Mouse (Mus musculus) MEL (cell line): ENCODE measurements around the gene Sat2. TPM values are rescaled to one million over a fixed set of nuclear protein-coding genes. Genes with fewer than 3 reads are reported as not detected.

ENCODE experiments used
- DNase-seq: peaks from one replicate; pipeline ENCODE4 v3.0.0; 2011; ENCODE audit warnings: low read depth, low spot score
- H3K27ac ChIP-seq: 2 replicates; pipeline ENCODE4 v1.5.1; 2012; ENCODE audit warnings: low read depth, mild to moderate bottlenecking, control low read depth, low read length, moderate library complexity; ENCODE audit not compliant: control insufficient read depth
- H3K27me3 ChIP-seq, 2 experiments: fragments of 150-350 bp in 1 of 2; sonication (generic) in 1 of 2; 2 replicates each; pipeline ENCODE4 v1.6.1; 2012; ENCODE audit warnings: low read length in 2 of 2, mild to moderate bottlenecking in 2 of 2, improper control_type of control experiment in 1 of 2, moderate library complexity in 1 of 2; ENCODE audit not compliant: insufficient read depth in 2 of 2, control insufficient read depth in 1 of 2
- H3K36me3 ChIP-seq, 2 experiments: 2 replicates each; pipeline ENCODE4 v1.6.1; 2012 to 2014; ENCODE audit warnings: low read length in 2 of 2, improper control_type of control experiment in 1 of 2, inconsistent platforms in 1 of 2, mild to moderate bottlenecking in 1 of 2; ENCODE audit not compliant: insufficient read depth in 2 of 2, control insufficient read depth in 1 of 2
- H3K4me1 ChIP-seq, 2 experiments: fragments of 150-350 bp in 1 of 2; sonication (generic) in 1 of 2; 2 replicates each; pipeline ENCODE4 v1.6.1; 2012; ENCODE audit warnings: low read length in 2 of 2, improper control_type of control experiment in 1 of 2, mild to moderate bottlenecking in 1 of 2; ENCODE audit not compliant: insufficient read depth in 2 of 2, control insufficient read depth in 1 of 2
- H3K4me3 ChIP-seq, 2 experiments: fragments of 150-350 bp in 1 of 2; sonication (generic) in 1 of 2; 2 replicates each; pipeline ENCODE4 v1.5.1; 2012; ENCODE audit warnings: low read depth in 2 of 2, low read length in 2 of 2, mild to moderate bottlenecking in 2 of 2, moderate library complexity in 2 of 2, control low read depth in 1 of 2, improper control_type of control experiment in 1 of 2; ENCODE audit not compliant: control insufficient read depth in 1 of 2, insufficient read depth in 1 of 2
- H3K79me2 ChIP-seq: 2 replicates; pipeline ENCODE4 v1.6.1; 2012; ENCODE audit warnings: mild to moderate bottlenecking, low read length, moderate library complexity; ENCODE audit not compliant: control insufficient read depth, poor library complexity, insufficient read depth
- H3K9ac ChIP-seq: 2 replicates; pipeline ENCODE4 v1.6.1; 2012; ENCODE audit warnings: low read depth, mild to moderate bottlenecking, control low read depth, low read length, moderate library complexity; ENCODE audit not compliant: control insufficient read depth, poor library complexity, severe bottlenecking
- H3K9me3 ChIP-seq: fragments of 150-350 bp; sonication (generic); replicated peaks from 2 replicates; pipeline ENCODE4 v1.6.1; 2012; ENCODE audit warnings: mild to moderate bottlenecking, low read length, improper control_type of control experiment, moderate library complexity; ENCODE audit not compliant: insufficient read depth
- CHD1 ChIP-seq: IDR thresholded peaks from 2 replicates; pipeline ENCODE4 v1.6.1; 2012; ENCODE audit warnings: low read depth, mild to moderate bottlenecking, inconsistent platforms, low read length, improper control_type of control experiment
- ELF1 ChIP-seq: IDR thresholded peaks from 2 replicates; pipeline ENCODE4 v1.6.1; 2014; ENCODE audit warnings: low read depth, mild to moderate bottlenecking, inconsistent platforms, low read length, improper control_type of control experiment, moderate library complexity
- EP300 ChIP-seq, 2 experiments: IDR thresholded peaks; 2 replicates each; pipeline ENCODE4 v1.6.1; 2011; ENCODE audit warnings: improper control_type of control experiment in 2 of 2, low read length in 2 of 2, low read depth in 1 of 2, mild to moderate bottlenecking in 1 of 2
- HCFC1 ChIP-seq: IDR thresholded peaks from 2 replicates; pipeline ENCODE4 v1.6.1; 2012; ENCODE audit warnings: low read depth, mild to moderate bottlenecking, inconsistent platforms, low read length, improper control_type of control experiment, moderate library complexity
- JUND ChIP-seq: IDR thresholded peaks from 2 replicates; pipeline ENCODE4 v1.6.1; 2011; ENCODE audit warnings: low read depth, mild to moderate bottlenecking, improper control_type of control experiment, low read length
- KAT2A ChIP-seq: conservative IDR thresholded peaks from 2 replicates; pipeline ENCODE4 v1.6.1; 2012; ENCODE audit warnings: low read depth, low read length, improper control_type of control experiment, inconsistent platforms
- MAFK ChIP-seq: IDR thresholded peaks from 2 replicates; pipeline ENCODE4 v1.6.1; 2011; ENCODE audit warnings: low read depth, mild to moderate bottlenecking, low read length, improper control_type of control experiment, borderline replicate concordance
- MAZ ChIP-seq: IDR thresholded peaks from 2 replicates; pipeline ENCODE4 v1.6.1; 2012; ENCODE audit warnings: low read depth, mild to moderate bottlenecking, inconsistent platforms, low read length, improper control_type of control experiment
- MXI1 ChIP-seq: IDR thresholded peaks from 2 replicates; pipeline ENCODE4 v1.6.1; 2011; ENCODE audit warnings: mild to moderate bottlenecking, low read depth, low read length, improper control_type of control experiment
- MYC ChIP-seq: IDR thresholded peaks from 2 replicates; pipeline ENCODE4 v1.6.1; 2011; ENCODE audit warnings: low read depth, mild to moderate bottlenecking, low read length, improper control_type of control experiment, moderate library complexity
- NRF1 ChIP-seq: IDR thresholded peaks from 2 replicates; pipeline ENCODE4 v1.6.1; 2014; ENCODE audit warnings: low read depth, mild to moderate bottlenecking, inconsistent platforms, low read length, improper control_type of control experiment, moderate library complexity; ENCODE audit not compliant: poor library complexity, insufficient read depth, severe bottlenecking
- POLR2A ChIP-seq, 2 experiments: IDR thresholded peaks; 2 replicates each; pipeline ENCODE4 v1.6.1; 2011 to 2012; ENCODE audit warnings: low read length in 2 of 2, mild to moderate bottlenecking in 2 of 2, control low read depth in 1 of 2, improper control_type of control experiment in 1 of 2, low read depth in 1 of 2, moderate library complexity in 1 of 2; ENCODE audit not compliant: control insufficient read depth in 1 of 2, insufficient read depth in 1 of 2, poor library complexity in 1 of 2
- POLR2AphosphoS2 ChIP-seq: IDR thresholded peaks from 2 replicates; pipeline ENCODE4 v1.6.1; 2011; ENCODE audit warnings: low read length, improper control_type of control experiment
- POLR2AphosphoS5 ChIP-seq: IDR thresholded peaks from 2 replicates; pipeline ENCODE4 v1.6.1; 2012; ENCODE audit warnings: low read depth, borderline replicate concordance, mild to moderate bottlenecking, inconsistent platforms, low read length, moderate library complexity, mixed read lengths
- RCOR1 ChIP-seq: IDR thresholded peaks from 2 replicates; pipeline ENCODE4 v1.6.1; 2012; ENCODE audit warnings: low read depth, mild to moderate bottlenecking, inconsistent platforms, low read length, improper control_type of control experiment
- UBTF ChIP-seq: IDR thresholded peaks from 2 replicates; pipeline ENCODE4 v1.6.1; 2012; ENCODE audit warnings: low read depth, mild to moderate bottlenecking, inconsistent platforms, low read length, improper control_type of control experiment, moderate library complexity, borderline replicate concordance; ENCODE audit not compliant: insufficient read depth
- USF1 ChIP-seq: IDR thresholded peaks from 2 replicates; pipeline ENCODE4 v1.6.1; 2014; ENCODE audit warnings: low read depth, mild to moderate bottlenecking, inconsistent platforms, low read length, improper control_type of control experiment, moderate library complexity
- USF2 ChIP-seq, 2 experiments: IDR thresholded peaks; 2 replicates each; pipeline ENCODE4 v1.6.1; 2011 to 2012; ENCODE audit warnings: improper control_type of control experiment in 2 of 2, low read length in 2 of 2, borderline replicate concordance in 1 of 2, inconsistent platforms in 1 of 2, low read depth in 1 of 2, mild to moderate bottlenecking in 1 of 2; ENCODE audit not compliant: insufficient read depth in 1 of 2
- ZKSCAN1 ChIP-seq: IDR thresholded peaks from 2 replicates; pipeline ENCODE4 v1.6.1; 2012; ENCODE audit warnings: low read depth, mild to moderate bottlenecking, inconsistent platforms, low read length, improper control_type of control experiment, moderate library complexity
- ZMIZ1 ChIP-seq: IDR thresholded peaks from 2 replicates; pipeline ENCODE4 v1.6.1; 2012; ENCODE audit warnings: low read depth, mild to moderate bottlenecking, inconsistent platforms, low read length, improper control_type of control experiment, moderate library complexity
- polyA plus RNA-seq, 2 experiments: library from polyadenylated mRNA; stranded (reverse) in 1 of 2; unstranded in 1 of 2; fragments of >175 nt in 1 of 2; fragments of >200 nt in 1 of 2; gene quantifications; 2 replicates each; pipeline versions ENCODE4 v1.2.1 to v1.2.4; 2012; ENCODE audit warnings: low replicate concordance in 2 of 2, low read depth in 1 of 2; ENCODE audit not compliant: insufficient read length in 2 of 2, insufficient read depth in 1 of 2, missing spikeins in 1 of 2
- total RNA-seq: library from RNA; depleted of rRNA; stranded (reverse); fragments of 300-350 nt; gene quantifications from 2 replicates; pipeline ENCODE4 v1.2.3, GENCODE M21; 2012

Sat2 gene
- total and polyA plus RNA-seq, 3 experiments, result not detected

DNA sequence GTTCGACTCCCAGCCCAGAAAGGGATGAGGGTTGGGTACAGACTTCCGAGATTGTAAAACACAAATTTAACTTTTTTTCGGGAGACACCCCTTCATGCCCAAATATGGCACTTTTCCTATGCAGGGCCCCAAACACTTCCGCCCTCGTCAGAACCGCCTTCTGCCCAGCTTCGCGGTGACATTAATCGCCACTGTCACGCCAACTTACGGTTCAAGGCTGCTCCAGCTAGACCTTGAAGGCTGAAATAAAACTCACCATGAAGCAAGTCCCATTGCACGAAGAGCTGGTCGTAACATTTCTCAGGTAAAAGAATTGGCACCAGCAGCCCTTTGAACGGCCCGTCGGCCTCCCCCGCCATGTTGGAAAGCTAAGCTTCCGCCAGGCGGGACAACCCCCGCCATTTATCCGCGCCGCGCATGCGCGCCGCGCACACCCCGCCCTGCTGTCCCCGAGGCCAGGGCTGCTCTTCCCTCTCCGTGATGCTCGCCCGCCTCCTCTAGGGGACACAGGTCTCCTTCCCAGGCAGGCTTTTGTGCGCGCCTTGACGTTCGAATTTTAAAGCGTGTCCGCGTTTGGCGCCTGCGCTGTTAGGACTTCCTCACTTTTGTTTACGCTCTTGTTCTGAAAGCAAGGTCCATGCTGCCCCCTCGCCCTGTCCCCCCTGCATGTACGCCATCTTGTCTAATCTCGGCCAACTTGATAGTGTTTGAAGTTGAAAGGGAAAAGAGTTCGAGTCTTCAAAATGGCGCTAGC, 40.6 kb downstream of the Sat2 start, which contains the start of gene Mpdu1 (continued):
- TF ChIP-seq ELF1 (peak; percentile 91), KAT2A (peak; percentile 63), HCFC1 (peak; percentile 86), MAZ (peak; percentile 60), POLR2AphosphoS5 (peak; percentile 75; the same call in 1 of the 2 replicates), ZMIZ1 (peak; percentile 76; the same call in 1 of the 2 replicates), NRF1 (peak; percentile 98), MXI1 (peak; percentile 71), ZKSCAN1 (no peak)

DNA sequence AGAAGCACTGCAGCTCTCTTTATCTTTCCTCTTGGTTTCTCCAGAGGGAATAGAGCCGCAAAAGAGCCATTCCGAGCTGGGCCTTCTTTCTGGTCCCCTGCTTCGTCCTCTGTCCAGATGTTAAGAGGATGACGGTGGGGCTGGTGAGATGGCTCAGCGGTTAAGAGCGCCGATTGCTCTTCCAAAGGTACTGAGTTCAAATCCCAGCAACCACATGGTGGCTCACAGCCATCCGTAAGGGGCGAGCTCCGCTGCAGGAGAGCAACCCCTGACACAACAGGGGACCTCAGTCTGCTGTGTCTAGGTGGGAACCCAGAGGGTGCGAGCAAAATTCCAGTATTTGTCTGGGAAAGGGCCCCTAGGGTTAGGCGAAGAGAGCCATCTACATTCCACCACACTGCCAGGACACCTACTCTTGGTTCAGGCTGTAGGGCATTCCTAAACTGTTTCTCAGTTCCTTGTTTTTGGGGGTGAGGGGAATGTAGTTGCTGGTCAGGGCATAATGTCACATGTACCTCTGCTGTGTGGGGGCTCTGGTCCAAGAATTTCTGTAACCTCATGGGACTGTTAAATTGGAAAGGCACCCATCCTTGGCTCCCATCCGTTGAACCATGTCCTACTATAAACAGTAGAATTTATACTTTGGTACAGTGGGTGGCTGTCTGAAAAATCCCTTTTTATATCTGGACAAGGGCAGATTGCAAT, 41.3 kb downstream of the Sat2 start:
- Histone ChIP-seq H3K79me2 (peaks cover 8% of the 10 kb centered on the region), H3K9ac (peak overlapping the region; percentile 69), H3K4me3 (peak overlapping the region; percentile 63 to 78), H3K27me3 (no peaks in the 10 kb centered on the region), H3K9me3 (no peaks in the 10 kb centered on the region), H3K36me3 (peaks cover 0 to 15% of the 10 kb centered on the region in 2 experiments; a peak in 3 of 4 replicates), H3K4me1 (peaks cover 4 to 19% of the 10 kb centered on the region in 2 experiments), H3K27ac (peak overlapping the region; percentile 96)
- TF ChIP-seq ZKSCAN1 (no peak), POLR2A (IDR thresholded peaks at IDR 0.05; ENCODE audit: control insufficient read depth in 1 of 2, insufficient read depth in 1 of 2, low read depth in 1 of 2, low read length in 2 of 2, poor library complexity in 1 of 2) (no peak), USF1 (0 out of 2 replicates have a peak, but pooled peaks have one; percentile 20), JUND (no peak), USF2 (IDR thresholded peaks at IDR 0.05; ENCODE audit: borderline replicate concordance in 1 of 2, insufficient read depth in 1 of 2, low read depth in 1 of 2, low read length in 2 of 2) (no peak), HCFC1 (no peak), MAFK (no peak), ZMIZ1 (0 out of 2 replicates have a peak, but pooled peaks have one; percentile 10), MXI1 (no peak; the same call in 1 of the 2 replicates), MYC (peak; percentile 17; the same call in 1 of the 2 replicates), POLR2AphosphoS2 (peak; percentile 3; the same call in 1 of the 2 replicates), CHD1 (peak; percentile 83; the same call in 1 of the 2 replicates), UBTF (0 out of 2 replicates have a peak, but pooled peaks have one; percentile 16), EP300 (IDR thresholded peaks at IDR 0.05; ENCODE audit: low read depth in 1 of 2, low read length in 2 of 2) (no peak), RCOR1 (0 out of 2 replicates have a peak, but pooled peaks have one; percentile 7)
- DNase-seq, result no peak
